Mouse (Mus musculus): ENCODE data around the gene Olfr390. TPM values are rescaled to one million over a fixed set of nuclear protein-coding genes. Genes with fewer than 3 reads are reported as not detected.

Olfr390 gene
- polyA plus RNA-seq (2014; fragmentation: Nextera tagmentation; extraction: Ambion mirVana), result not detected in 2 replicates

DNA sequence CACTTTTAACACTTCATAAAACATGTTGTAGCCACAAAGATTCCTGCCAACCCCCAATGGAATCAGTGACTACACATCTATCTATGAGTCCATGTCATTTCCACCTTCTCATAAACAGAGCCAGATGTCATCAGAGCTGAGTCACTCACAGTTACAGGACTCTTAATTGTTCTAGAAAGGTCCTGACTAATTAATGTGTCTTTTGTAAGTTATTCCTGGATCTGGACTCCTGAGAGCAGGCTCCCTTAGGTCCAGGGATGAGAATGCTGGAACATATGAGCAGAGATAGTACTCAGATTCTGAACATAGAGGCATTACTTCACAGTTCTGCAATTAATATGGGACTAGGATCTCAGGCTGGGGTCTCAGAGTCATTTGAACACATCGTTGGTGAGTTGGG, at the start of gene Olfr390:
TSS of gene Olfr390 (plus strand) at position 301 of the 400 bp plus-strand sequence.
- DNase-seq (ENCODE audit: low spot score), result no peak
- H3K27me3 ChIP-seq (ENCODE audit: control insufficient read depth, insufficient read depth, low read length), result no peaks in the 10 kb centered on the region
- H3K27ac ChIP-seq (ENCODE audit: low read depth, low read length), result no peak within 1 kb of the TSS
- no peak within 1 kb of the TSS for H3K4me3 ChIP-seq (ENCODE audit: low read depth, low read length)
- no peaks in the 10 kb centered on the region for H3K36me3 ChIP-seq (ENCODE audit: control insufficient read depth, insufficient read depth, low read length)
- no peaks in the 10 kb centered on the region for H3K4me1 ChIP-seq (ENCODE audit: control insufficient read depth, insufficient read depth, low read length)
- no peak for ATAC-seq (ENCODE audit: insufficient read depth, low FRiP score, low TSS enrichment)
- WGBS, result 78% methylated on average over 1 of the region's 1 CpGs
- H3K9ac ChIP-seq (ENCODE audit: low read length), result no peak within 1 kb of the TSS
- H3K9me3 ChIP-seq (ENCODE audit: control insufficient read depth, low read length), result peaks cover 2% of the 10 kb centered on the region; the same call in 1 of the 2 replicates
- no peak within 1 kb of the TSS for H3K4me2 ChIP-seq (ENCODE audit: low read depth)

DNA sequence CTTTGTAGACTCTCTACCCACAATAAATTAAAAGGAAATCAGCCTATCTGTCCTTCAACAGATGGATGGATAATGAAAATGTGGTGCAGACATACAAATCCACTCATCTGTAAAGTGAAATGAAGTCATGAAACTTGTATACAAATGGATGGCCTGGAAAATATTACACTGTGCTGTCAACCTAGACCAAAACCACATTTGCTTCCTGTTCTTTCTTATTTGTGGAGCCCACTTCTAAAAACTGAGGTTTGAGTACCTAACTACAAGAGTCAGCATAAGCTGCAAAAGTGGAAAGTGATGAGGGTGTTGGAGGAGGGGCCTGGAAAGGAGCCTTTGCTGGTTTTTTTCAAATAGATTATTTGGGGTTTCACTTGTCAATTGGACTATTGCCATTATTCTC, 23.6 kb upstream of the Olfr390 start:
- Histone ChIP-seq H3K9ac (ENCODE audit: low read length) (no peak overlapping the region), H3K27me3 (ENCODE audit: control insufficient read depth, insufficient read depth, low read length) (no peaks in the 10 kb centered on the region), H3K9me3 (ENCODE audit: control insufficient read depth, low read length) (0 out of 2 replicates have a peak, but pooled peaks cover 3% of the 10 kb centered on the region), H3K4me3 (ENCODE audit: low read depth, low read length) (no peak overlapping the region), H3K27ac (ENCODE audit: low read depth, low read length) (no peak overlapping the region), H3K36me3 (ENCODE audit: control insufficient read depth, insufficient read depth, low read length) (no peaks in the 10 kb centered on the region), H3K4me1 (ENCODE audit: control insufficient read depth, insufficient read depth, low read length) (no peaks in the 10 kb centered on the region), H3K4me2 (ENCODE audit: low read depth) (no peak overlapping the region)
- ATAC-seq (ENCODE audit: insufficient read depth, low FRiP score, low TSS enrichment) (no peak), DNase-seq (ENCODE audit: low spot score) (no peak)

DNA sequence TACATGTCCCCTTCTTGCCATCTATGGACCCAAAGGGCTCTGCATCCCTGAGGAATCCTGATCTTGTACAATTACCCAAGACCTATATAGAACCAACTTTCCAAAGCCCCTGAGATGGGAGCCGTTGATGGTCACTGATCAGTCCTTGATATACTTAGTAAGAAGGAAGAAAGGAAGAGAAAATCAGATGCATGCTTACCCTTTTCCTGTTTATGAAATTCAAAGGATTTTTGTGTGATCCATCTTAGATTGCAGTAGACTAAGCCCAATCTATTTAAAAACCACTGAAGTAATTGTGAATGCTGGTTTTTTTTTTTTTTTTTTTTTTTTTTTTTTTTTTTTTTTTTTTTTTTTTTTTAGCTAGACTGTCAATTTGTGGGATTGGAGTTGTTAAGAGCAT, 2.2 kb upstream of the Olfr390 start, which contains the start of gene Olfr389:
TSS of gene Olfr389 (minus strand) at position 101 of the 400 bp plus-strand sequence.
- H3K36me3 ChIP-seq (ENCODE audit: control insufficient read depth, insufficient read depth, low read length), result no peaks in the 10 kb centered on the region
- H3K27me3 ChIP-seq (ENCODE audit: control insufficient read depth, insufficient read depth, low read length), result no peaks in the 10 kb centered on the region
- H3K4me2 ChIP-seq (ENCODE audit: low read depth), result no peak within 1 kb of the TSS
- no peak within 1 kb of the TSS for H3K9ac ChIP-seq (ENCODE audit: low read length)
- WGBS, result 88% methylated on average over 1 of the region's 1 CpGs
- H3K27ac ChIP-seq (ENCODE audit: low read depth, low read length), result no peak within 1 kb of the TSS
- ATAC-seq (ENCODE audit: insufficient read depth, low FRiP score, low TSS enrichment), result no peak
- H3K9me3 ChIP-seq (ENCODE audit: control insufficient read depth, low read length), result peaks cover 2% of the 10 kb centered on the region; the same call in 1 of the 2 replicates
- DNase-seq (ENCODE audit: low spot score), result no peak
- H3K4me1 ChIP-seq (ENCODE audit: control insufficient read depth, insufficient read depth, low read length), result no peaks in the 10 kb centered on the region
- no peak within 1 kb of the TSS for H3K4me3 ChIP-seq (ENCODE audit: low read depth, low read length)

DNA sequence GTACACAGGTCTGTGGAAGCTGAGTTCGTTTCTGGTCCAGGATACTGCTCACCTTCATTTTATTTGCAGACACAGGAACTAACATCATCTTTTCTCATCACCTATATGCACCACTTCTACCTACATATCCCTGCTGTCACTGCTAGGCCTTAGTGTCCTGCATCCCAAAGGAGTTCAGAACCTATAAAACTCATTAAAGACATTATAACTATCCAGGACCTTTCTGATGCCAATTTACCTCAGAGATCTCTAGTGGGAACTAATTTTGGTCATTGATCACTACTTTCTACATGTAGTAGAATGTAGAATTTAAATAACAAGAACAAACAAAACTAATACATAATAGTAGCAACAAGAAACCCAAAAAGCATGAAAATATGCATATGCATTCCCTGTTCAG, 20.2 kb downstream of the Olfr390 start, which contains the start of gene Olfr391-ps:
TSS of gene Olfr391-ps (minus strand) at position 101 of the 400 bp plus-strand sequence.
- H3K9ac ChIP-seq (ENCODE audit: low read length), result no peak within 1 kb of the TSS
- no peak within 1 kb of the TSS for H3K4me3 ChIP-seq (ENCODE audit: low read depth, low read length)
- H3K4me1 ChIP-seq (ENCODE audit: control insufficient read depth, insufficient read depth, low read length), result no peaks in the 10 kb centered on the region
- ATAC-seq (ENCODE audit: insufficient read depth, low FRiP score, low TSS enrichment) (no peak), DNase-seq (ENCODE audit: low spot score) (no peak)
- no peaks in the 10 kb centered on the region; the same call in 1 of the 2 replicates for H3K9me3 ChIP-seq (ENCODE audit: control insufficient read depth, low read length)
- no peaks in the 10 kb centered on the region for H3K36me3 ChIP-seq (ENCODE audit: control insufficient read depth, insufficient read depth, low read length)
- no peak within 1 kb of the TSS for H3K27ac ChIP-seq (ENCODE audit: low read depth, low read length)
- no peaks in the 10 kb centered on the region for H3K27me3 ChIP-seq (ENCODE audit: control insufficient read depth, insufficient read depth, low read length)
- 52% methylated on average over 1 of the region's 1 CpGs for WGBS
- H3K4me2 ChIP-seq (ENCODE audit: low read depth), result no peak within 1 kb of the TSS

DNA sequence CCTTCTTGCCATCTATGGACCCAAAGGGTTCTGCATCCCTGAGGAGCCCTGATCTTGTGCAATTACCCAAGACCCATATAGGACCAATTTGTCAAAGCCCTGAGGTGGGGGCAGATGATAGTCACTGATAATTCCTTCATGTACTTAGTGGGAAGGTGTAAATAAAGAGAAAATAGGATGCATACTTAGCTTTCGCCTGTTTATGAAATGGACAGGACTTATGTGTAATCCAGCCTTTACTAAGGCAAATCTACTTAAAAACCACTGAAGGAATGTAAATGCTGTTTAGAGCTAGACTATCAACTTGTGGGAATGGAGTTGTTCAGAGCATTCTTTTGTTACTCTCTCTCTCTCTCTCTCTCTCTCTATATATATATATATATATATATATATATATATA, 34.2 kb downstream of the Olfr390 start, which contains the start of gene Olfr392:
TSS of gene Olfr392 (minus strand) at position 101 of the 400 bp plus-strand sequence.
- ATAC-seq (ENCODE audit: insufficient read depth, low FRiP score, low TSS enrichment) (no peak), DNase-seq (ENCODE audit: low spot score) (no peak)
- Histone ChIP-seq H3K4me1 (ENCODE audit: control insufficient read depth, insufficient read depth, low read length) (no peaks in the 10 kb centered on the region), H3K27me3 (ENCODE audit: control insufficient read depth, insufficient read depth, low read length) (no peaks in the 10 kb centered on the region), H3K4me2 (ENCODE audit: low read depth) (no peak within 1 kb of the TSS), H3K9me3 (ENCODE audit: control insufficient read depth, low read length) (no peaks in the 10 kb centered on the region), H3K27ac (ENCODE audit: low read depth, low read length) (no peak within 1 kb of the TSS), H3K4me3 (ENCODE audit: low read depth, low read length) (no peak within 1 kb of the TSS), H3K36me3 (ENCODE audit: control insufficient read depth, insufficient read depth, low read length) (no peaks in the 10 kb centered on the region), H3K9ac (ENCODE audit: low read length) (no peak within 1 kb of the TSS)
- WGBS, result 97% methylated on average over 1 of the region's 1 CpGs

Other genes starting within 250 kb of the Olfr390 start
- gene Olfr385, start 190.0 kb upstream of the Olfr390 start, polyA plus RNA-seq (2014; fragmentation: Nextera tagmentation; extraction: Ambion mirVana), result not detected in 2 replicates
- not detected in 2 replicates for gene Olfr384, start 184.4 kb upstream of the Olfr390 start, polyA plus RNA-seq (2014; fragmentation: Nextera tagmentation; extraction: Ambion mirVana)
- not detected in 2 replicates for gene Zfp735, start 94.2 kb upstream of the Olfr390 start, polyA plus RNA-seq (2014; fragmentation: Nextera tagmentation; extraction: Ambion mirVana)
- gene Olfr389, start 2.3 kb upstream of the Olfr390 start, polyA plus RNA-seq (2014; fragmentation: Nextera tagmentation; extraction: Ambion mirVana), result not detected in 2 replicates
- gene Olfr391-ps, start 20.1 kb downstream of the Olfr390 start, polyA plus RNA-seq (2014; fragmentation: Nextera tagmentation; extraction: Ambion mirVana), result not detected in 2 replicates
- gene Olfr392, start 34.1 kb downstream of the Olfr390 start, polyA plus RNA-seq (2014; fragmentation: Nextera tagmentation; extraction: Ambion mirVana), result not detected in 2 replicates
- not detected in 2 replicates for gene Olfr393, start 68.5 kb downstream of the Olfr390 start, polyA plus RNA-seq (2014; fragmentation: Nextera tagmentation; extraction: Ambion mirVana)
- gene Olfr394, start 107.8 kb downstream of the Olfr390 start, polyA plus RNA-seq (2014; fragmentation: Nextera tagmentation; extraction: Ambion mirVana), result not detected in 2 replicates
- gene Olfr395, start 126.3 kb downstream of the Olfr390 start, polyA plus RNA-seq (2014; fragmentation: Nextera tagmentation; extraction: Ambion mirVana), result not detected in 2 replicates
- gene Olfr23, start 153.7 kb downstream of the Olfr390 start, polyA plus RNA-seq (2014; fragmentation: Nextera tagmentation; extraction: Ambion mirVana), result not detected in 2 replicates
- gene Olfr397, start 177.9 kb downstream of the Olfr390 start, polyA plus RNA-seq (2014; fragmentation: Nextera tagmentation; extraction: Ambion mirVana), result not detected in 2 replicates
- gene Olfr398, start 207.4 kb downstream of the Olfr390 start, polyA plus RNA-seq (2014; fragmentation: Nextera tagmentation; extraction: Ambion mirVana), result not detected in 2 replicates

Measured in neural tube, embryonic 11.5 days (tissue).